Mouse (Mus musculus) granulocyte monocyte progenitor cell, adult 5-6 weeks (primary cell): ENCODE measurements around the gene Mrps14. TPM values are rescaled to one million over a fixed set of nuclear protein-coding genes. Genes with fewer than 3 reads are reported as not detected.
A peak's percentile ranks its signal among the peaks of the same experiment; 100 is the strongest.

ENCODE experiments used
- ATAC-seq: replicated peaks from 2 replicates; pipeline ENCODE4 v1.8.0; 2016; ENCODE audit warnings: mild to moderate bottlenecking, moderate TSS enrichment, inconsistent platforms; ENCODE audit not compliant: poor library complexity, severe bottlenecking
- total RNA-seq, 2 experiments: library from RNA; stranded (forward) in 1 of 2; stranded (reverse) in 1 of 2; fragments of 200-712, 200-1000 nt in 1 of 2; fragments of >200 nt in 1 of 2; fragmentation: Nextera tagmentation in 1 of 2; gene quantifications; 2 replicates each; pipeline ENCODE4 v1.2.3; 2014 to 2017

Mrps14 gene
- total RNA-seq (2014; fragmentation: Nextera tagmentation) (119 and 171 TPM in 2 replicates), total RNA-seq (2017) (157 and 194 TPM in 2 replicates)

GRCm38 (mm10) chr1:160194529-160195336 lies at the start of gene Mrps14:
Gene Mrps14, plus strand, starts transcription at chr1:160195215.
- peak; percentile 94 for ATAC-seq

- no peak for ATAC-seq
These were observed 49.4 kb upstream of the Mrps14 start for GRCm38 (mm10) chr1:160145606-160146005.

GRCm38 (mm10) chr1:160147274-160147673 lies 47.7 kb upstream of the Mrps14 start:
- ATAC-seq: no peak

- ATAC-seq: no peak
These were observed 45.6 kb upstream of the Mrps14 start for GRCm38 (mm10) chr1:160149291-160149906.

- no peak for ATAC-seq
These were observed 44.3 kb upstream of the Mrps14 start for GRCm38 (mm10) chr1:160150726-160151125.

- ATAC-seq: no peak
These were observed 41.5 kb upstream of the Mrps14 start, which contains the start of gene Tnn for GRCm38 (mm10) chr1:160153480-160153879. Gene Tnn, minus strand, starts transcription at chr1:160153580.

- ATAC-seq: no peak
These were observed 36.8 kb upstream of the Mrps14 start for GRCm38 (mm10) chr1:160158190-160158589.

- no peak for ATAC-seq
These were observed 28.4 kb upstream of the Mrps14 start for GRCm38 (mm10) chr1:160166600-160166999.

- no peak for ATAC-seq
These were observed 18.1 kb upstream of the Mrps14 start for GRCm38 (mm10) chr1:160176903-160177302.

- ATAC-seq: no peak
These were observed 13.8 kb upstream of the Mrps14 start for GRCm38 (mm10) chr1:160181216-160181615.

GRCm38 (mm10) chr1:160184506-160184905 lies 10.5 kb upstream of the Mrps14 start:
- peak; percentile 55; the same call in 1 of the 2 replicates for ATAC-seq

- peak; percentile 39 for ATAC-seq
These were observed 285 bp downstream of the Mrps14 start for GRCm38 (mm10) chr1:160195337-160195663.

GRCm38 (mm10) chr1:160205486-160205885 lies 10.5 kb downstream of the Mrps14 start:
- ATAC-seq: peak; percentile 33; the same call in 1 of the 2 replicates

- no peak for ATAC-seq
These were observed 14.8 kb downstream of the Mrps14 start for GRCm38 (mm10) chr1:160209844-160210243.

- ATAC-seq: no peak
These were observed 15.6 kb downstream of the Mrps14 start for GRCm38 (mm10) chr1:160210566-160210965.

GRCm38 (mm10) chr1:160211597-160212122 lies 16.6 kb downstream of the Mrps14 start:
- peak; percentile 32 for ATAC-seq

- ATAC-seq: peak; percentile 11
These were observed 17.2 kb downstream of the Mrps14 start for GRCm38 (mm10) chr1:160212123-160212691.

- peak; percentile 86 for ATAC-seq
These were observed 18.0 kb downstream of the Mrps14 start, which contains the start of gene Cacybp for GRCm38 (mm10) chr1:160212703-160213669. Gene Cacybp, minus strand, starts transcription at chr1:160212875.

GRCm38 (mm10) chr1:160214171-160214570 lies 19.2 kb downstream of the Mrps14 start:
- ATAC-seq: no peak

GRCm38 (mm10) chr1:160217898-160218297 lies 22.9 kb downstream of the Mrps14 start:
- no peak for ATAC-seq
